Mouse (Mus musculus): ENCODE measurements at regions not wholly inside any gene's neighbourhood (a gene's known extent, or its start where the extent isn't known, plus 50 kb on each side); places are given as distances from the start of the nearest gene placed in this dataset.
A peak's percentile ranks its signal among the peaks of the same experiment; 100 is the strongest.

GRCm38 (mm10) chr1:19951680-19952248 lies 666.1 kb downstream of the Pkhd1 start:
- peak; percentile 15 for DNase-seq

GRCm38 (mm10) chr1:19973364-19973763 lies 644.5 kb downstream of the Pkhd1 start:
- DNase-seq: peak; percentile 43

GRCm38 (mm10) chr1:19973981-19974380 lies 643.9 kb downstream of the Pkhd1 start:
- peak; percentile 39 for DNase-seq

- DNase-seq: no peak
These were observed 642.4 kb downstream of the Pkhd1 start for GRCm38 (mm10) chr1:19975436-19975835.

- DNase-seq: peak; percentile 34
These were observed 636.7 kb downstream of the Pkhd1 start for GRCm38 (mm10) chr1:19981189-19981588.

- no peak for DNase-seq
These were observed 635.1 kb downstream of the Pkhd1 start for GRCm38 (mm10) chr1:19982791-19983190.

- DNase-seq: no peak
These were observed 634.4 kb downstream of the Pkhd1 start for GRCm38 (mm10) chr1:19983504-19983903.

- DNase-seq: no peak
These were observed 627.9 kb downstream of the Pkhd1 start for GRCm38 (mm10) chr1:19989921-19990320.
